ENCODE assay signal across 15 mouse cellular contexts in the genomic region with DNA sequence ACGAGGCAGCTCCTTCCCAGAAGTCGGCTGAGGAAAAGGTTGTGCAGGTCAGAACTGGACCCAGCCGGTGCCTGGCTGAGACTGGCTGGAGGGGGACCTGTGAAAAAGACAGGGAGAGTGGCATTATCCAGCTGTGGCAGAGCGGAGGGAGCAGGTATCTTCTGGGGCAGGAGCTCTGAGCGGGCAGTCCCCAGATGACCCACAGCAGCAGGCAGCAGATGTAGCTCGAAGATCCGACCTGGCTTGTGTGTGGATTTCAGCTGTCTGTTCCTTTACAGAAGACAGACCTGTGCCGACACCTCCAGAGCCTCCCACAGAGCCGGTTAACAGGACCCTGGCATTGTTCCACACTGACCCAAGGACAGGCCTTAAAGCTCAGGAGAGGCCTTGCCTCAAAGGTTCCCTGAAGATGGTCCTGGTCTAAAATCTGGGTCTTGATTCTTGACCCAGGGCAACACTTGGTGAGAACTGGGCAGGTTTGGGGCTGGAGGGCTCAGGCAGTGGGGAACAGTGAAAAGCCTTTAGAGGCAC. TPM values are rescaled to one million over a fixed set of nuclear protein-coding genes. Genes with fewer than 3 reads are reported as not detected.
DNase-seq lines count a peak whose midpoint lies in the region; ATAC-seq and TF ChIP-seq lines count a peak whose summit lies in the region.
"Had no signal": no experiment of that assay in that cellular context is flagged by ENCODE, and none has a peak within 500 bp of the region (broad histone marks: within the 10 kb centered on the region; RNA-seq: fewer than 3 reads in every experiment).

No protein-coding gene starts in this region.

- peak overlapping the region; percentile 68 for H3K27ac ChIP-seq in gastrocnemius, adult 2 months
- H3K27ac ChIP-seq in kidney, adult 2 months (ENCODE audit: insufficient read depth, low read depth, low read length), result peak overlapping the region; percentile 8
- 0 out of 2 replicates have a peak overlapping the region, but pooled peaks have one; percentile 56 for H3K27ac ChIP-seq in midbrain, embryonic 15.5 days
- H3K27ac ChIP-seq in midbrain, embryonic 14.5 days (replicated peaks; ENCODE audit: low read depth, low read length), result no peak overlapping the region
- H3K27ac ChIP-seq: macrophage had no signal

- H3K4me3 ChIP-seq in gastrocnemius, adult 2 months, result no peak overlapping the region
- no peak overlapping the region for H3K4me3 ChIP-seq in kidney, adult 2 months (ENCODE audit: insufficient read depth, low read depth, low read length)
- H3K4me3 ChIP-seq in midbrain, embryonic 15.5 days, result no peak overlapping the region
- H3K4me3 ChIP-seq in midbrain, embryonic 14.5 days (replicated peaks; ENCODE audit: low read depth, low read length), result no peak overlapping the region

- H3K36me3 ChIP-seq in kidney, adult 2 months (ENCODE audit: control insufficient read depth, insufficient read depth, low read length), result no peaks in the 10 kb centered on the region; the same call in none of the 2 replicates
- peaks cover 53% of the 10 kb centered on the region for H3K36me3 ChIP-seq in midbrain, embryonic 15.5 days (replicated peaks)
- peaks cover 72% of the 10 kb centered on the region for H3K36me3 ChIP-seq in midbrain, embryonic 14.5 days (ENCODE audit: control insufficient read depth, insufficient read depth, low read length)

- TF ChIP-seq POLR2A in kidney, adult 2 months (IDR thresholded peaks at IDR 0.05; ENCODE audit: low read depth, low read length), result no peak

- H3K27me3 ChIP-seq in kidney, adult 2 months (replicated peaks; ENCODE audit: control insufficient read depth, insufficient read depth, low read length), result no peaks in the 10 kb centered on the region
- no peaks in the 10 kb centered on the region for H3K27me3 ChIP-seq in midbrain, embryonic 15.5 days (replicated peaks)
- no peaks in the 10 kb centered on the region for H3K27me3 ChIP-seq in midbrain, embryonic 14.5 days (ENCODE audit: control insufficient read depth, insufficient read depth, low read length)
- H3K27me3 ChIP-seq: Patski had no signal

- ATAC-seq in midbrain, embryonic 15.5 days (replicated peaks), result no peak
- ATAC-seq in midbrain, embryonic 14.5 days (ENCODE audit: low FRiP score, low TSS enrichment), result no peak
- ATAC-seq in megakaryocyte, adult 5-6 weeks (ENCODE audit: poor library complexity, severe bottlenecking), result no peak

- intact Hi-C loops in gastrocnemius, adult 2 months (cut with DNase I), result no loop called here

- no peaks in the 10 kb centered on the region for H3K9me3 ChIP-seq in midbrain, embryonic 15.5 days
- no peaks in the 10 kb centered on the region for H3K9me3 ChIP-seq in midbrain, embryonic 14.5 days (ENCODE audit: control insufficient read depth, low read length)

- 41% methylated on average over 9 of the region's 9 CpGs for WGBS in kidney, adult 2 months
- WGBS in midbrain, embryonic 15.5 days, result 86% methylated on average over 9 of the region's 9 CpGs
- 89% methylated on average over 9 of the region's 9 CpGs for WGBS in midbrain, embryonic 14.5 days

- no peak overlapping the region for H3K4me2 ChIP-seq in midbrain, embryonic 15.5 days
- H3K4me2 ChIP-seq in midbrain, embryonic 14.5 days (ENCODE audit: low read length), result no peak overlapping the region

- DNase-seq in gastrocnemius, adult 2 months, result no peak
- no peak for DNase-seq in gastrocnemius, postnatal 4 days (ENCODE audit: low spot score in 2 of 2)
- no peak for DNase-seq in kidney, adult 2 months
- no peak for DNase-seq in kidney, adult 11 months
- DNase-seq in midbrain, embryonic 14.5 days, result no peak
- DNase-seq: layer of hippocampus, adult 9-11 months; right cerebral cortex, postnatal 4 days had no signal

- no peak overlapping the region for H3K9ac ChIP-seq in midbrain, embryonic 15.5 days
- H3K9ac ChIP-seq in midbrain, embryonic 14.5 days (replicated peaks; ENCODE audit: low read length), result no peak overlapping the region

- TF ChIP-seq CTCF in gastrocnemius, adult 2 months (IDR thresholded peaks at IDR 0.05), result no peak
- no peak for TF ChIP-seq CTCF in kidney, adult 2 months (conservative IDR thresholded peaks at IDR 0.05; ENCODE audit: insufficient read depth, insufficient read length, low read depth, low read length)

- peaks cover 19% of the 10 kb centered on the region for H3K4me1 ChIP-seq in kidney, adult 2 months (ENCODE audit: control insufficient read depth, insufficient read depth, low read length)
- peaks cover 3% of the 10 kb centered on the region; the same call in 1 of the 2 replicates for H3K4me1 ChIP-seq in midbrain, embryonic 15.5 days
- H3K4me1 ChIP-seq in midbrain, embryonic 14.5 days (ENCODE audit: control insufficient read depth, insufficient read depth, low read length), result no peaks in the 10 kb centered on the region

RNA-seq across cellular contexts. Expression of a gene that starts 7.2 kb away (rescaled TPM):
- total RNA-seq in gastrocnemius, adult 2 months (2021), result 1 to 10 TPM; 1.7 to 2.0 TPM
- total RNA-seq in gastrocnemius, postnatal 4 days (2021), result 10 to 100 TPM; 10.4 to 11.6 TPM
- 34.7 and 41.8 TPM in 2 replicates for polyA plus RNA-seq in kidney, adult 2 months (2012; rRNA removed)
- 7.0 and 8.9 TPM in 2 replicates for polyA plus RNA-seq in midbrain, embryonic 15.5 days (2015; fragmentation: Nextera tagmentation; extraction: Ambion mirVana)
- polyA plus RNA-seq in midbrain, embryonic 14.5 days (2014; fragmentation: Nextera tagmentation; extraction: Ambion mirVana), result 7.2 and 7.4 TPM in 2 replicates
- 1.9 and 2.8 TPM in 2 replicates for total RNA-seq in megakaryocyte, adult 5-6 weeks (2015)
- total RNA-seq in megakaryocyte, adult 5-6 weeks (2017), result 8.6 and 9.1 TPM in 2 replicates

RNA-seq across cellular contexts. Expression of a gene that starts 10.6 kb away (rescaled TPM):
- total RNA-seq in gastrocnemius, adult 2 months (2021), result 10 to 100 TPM; 13.1 to 16.5 TPM
- 10 to 100 TPM; 36.8 to 37.8 TPM for total RNA-seq in gastrocnemius, postnatal 4 days (2021)
- polyA plus RNA-seq in kidney, adult 2 months (2012; rRNA removed), result 60.3 and 64.9 TPM in 2 replicates
- 55.9 and 56.0 TPM in 2 replicates for polyA plus RNA-seq in midbrain, embryonic 15.5 days (2015; fragmentation: Nextera tagmentation; extraction: Ambion mirVana)
- 38.4 and 43.3 TPM in 2 replicates for polyA plus RNA-seq in midbrain, embryonic 14.5 days (2014; fragmentation: Nextera tagmentation; extraction: Ambion mirVana)
- total RNA-seq in megakaryocyte, adult 5-6 weeks (2015), result 70.2 and 72.2 TPM in 2 replicates
- 126 and 133 TPM in 2 replicates for total RNA-seq in megakaryocyte, adult 5-6 weeks (2017)

RNA-seq across cellular contexts. Expression of a gene that starts 20.6 kb away (rescaled TPM):
- not detected for total RNA-seq in gastrocnemius, adult 2 months (2021)
- total RNA-seq in gastrocnemius, postnatal 4 days (2021), result under 1 TPM in 1 of 2 experiments, not detected in 1; 0.76 TPM
- polyA plus RNA-seq in kidney, adult 2 months (2012; rRNA removed), result 0.03 and 0.26 TPM in 2 replicates
- polyA plus RNA-seq in midbrain, embryonic 15.5 days (2015; fragmentation: Nextera tagmentation; extraction: Ambion mirVana), result 0.27 and 0.87 TPM in 2 replicates
- polyA plus RNA-seq in midbrain, embryonic 14.5 days (2014; fragmentation: Nextera tagmentation; extraction: Ambion mirVana), result 0.24 TPM in 1 of 2 replicates, not detected in the other
- total RNA-seq in megakaryocyte, adult 5-6 weeks (2015), result not detected in 2 replicates
- total RNA-seq in megakaryocyte, adult 5-6 weeks (2017), result not detected in 2 replicates
- total RNA-seq: adrenal gland, adult 18-20 months; gastrocnemius, postnatal 10 days; monocyte, adult 5-6 weeks had no signal
- polyA plus RNA-seq: macrophage; Patski; urinary bladder, adult 2 months had no signal

RNA-seq across cellular contexts. Expression of a gene that starts 57.4 kb away (rescaled TPM):
- 1 to 10 TPM; 1.5 to 4.7 TPM for total RNA-seq in gastrocnemius, adult 2 months (2021)
- total RNA-seq in gastrocnemius, postnatal 4 days (2021), result 100 to 1,000 TPM; 175 to 183 TPM
- polyA plus RNA-seq in kidney, adult 2 months (2012; rRNA removed), result 14.9 and 18.0 TPM in 2 replicates
- 153 and 181 TPM in 2 replicates for polyA plus RNA-seq in midbrain, embryonic 15.5 days (2015; fragmentation: Nextera tagmentation; extraction: Ambion mirVana)
- polyA plus RNA-seq in midbrain, embryonic 14.5 days (2014; fragmentation: Nextera tagmentation; extraction: Ambion mirVana), result 142 and 169 TPM in 2 replicates
- not detected in 2 replicates for total RNA-seq in megakaryocyte, adult 5-6 weeks (2015)
- total RNA-seq in megakaryocyte, adult 5-6 weeks (2017), result not detected in 2 replicates
- total RNA-seq: monocyte, adult 5-6 weeks had no signal
- polyA plus RNA-seq: macrophage had no signal
